ENCODE assay signal across 8 mouse cellular contexts in genomic region chr12:53042739-53043138, GRCm38 (mm10).
A peak's percentile ranks its signal among the peaks of the same experiment; 100 is the strongest.
DNase-seq lines count a peak whose midpoint lies in the region; ATAC-seq and TF ChIP-seq lines count a peak whose summit lies in the region.

No protein-coding gene starts in this region.

- no peaks in the 10 kb centered on the region for H3K36me3 ChIP-seq in hindbrain, embryonic 11.5 days (ENCODE audit: control insufficient read depth, insufficient read depth, low read length)
- H3K36me3 ChIP-seq in hindbrain, embryonic 13.5 days = no peaks in the 10 kb centered on the region
- no peaks in the 10 kb centered on the region for H3K36me3 ChIP-seq in kidney, postnatal 0 days (ENCODE audit: insufficient read depth, low read length)

- H3K4me2 ChIP-seq in hindbrain, embryonic 11.5 days (replicated peaks; ENCODE audit: low read depth, low read length) = no peak overlapping the region
- no peak overlapping the region for H3K4me2 ChIP-seq in hindbrain, embryonic 13.5 days
- H3K4me2 ChIP-seq in kidney, postnatal 0 days (ENCODE audit: low read length) = no peak overlapping the region

- peak; percentile 87 for TF ChIP-seq CTCF in kidney, postnatal 0 days (IDR thresholded peaks at IDR 0.05; ENCODE audit: low read depth)

- DNase-seq in hindbrain, embryonic 11.5 days (ENCODE audit: low spot score) = peak; percentile 81
- DNase-seq in right cerebral cortex, postnatal 4 days = peak; percentile 67
- DNase-seq in right cerebral cortex, postnatal 25 days = no peak
- DNase-seq in adrenal gland, postnatal 10 days = peak; percentile 73
- DNase-seq in kidney, postnatal 0 days (ENCODE audit: low spot score) = peak; percentile 85
- DNase-seq in thymus, postnatal 4 days = peak; percentile 64
- DNase-seq in natural killer cell, adult 2 months (ENCODE audit: low spot score in 2 of 2) = no peak

- H3K27me3 ChIP-seq in hindbrain, embryonic 11.5 days (ENCODE audit: control insufficient read depth, insufficient read depth, low read length) = no peaks in the 10 kb centered on the region
- no peaks in the 10 kb centered on the region for H3K27me3 ChIP-seq in hindbrain, embryonic 13.5 days
- no peaks in the 10 kb centered on the region for H3K27me3 ChIP-seq in kidney, postnatal 0 days (ENCODE audit: insufficient read depth, low read length)

- no peak overlapping the region for H3K4me3 ChIP-seq in hindbrain, embryonic 11.5 days (ENCODE audit: low read depth, low read length)
- H3K4me3 ChIP-seq in hindbrain, embryonic 13.5 days = no peak overlapping the region
- H3K4me3 ChIP-seq in kidney, postnatal 0 days (replicated peaks; ENCODE audit: low read depth, low read length) = no peak overlapping the region

- H3K27ac ChIP-seq in hindbrain, embryonic 11.5 days (ENCODE audit: low read depth, low read length) = no peak overlapping the region
- H3K27ac ChIP-seq in hindbrain, embryonic 13.5 days = no peak overlapping the region
- no peak overlapping the region for H3K27ac ChIP-seq in kidney, postnatal 0 days

- H3K9me3 ChIP-seq in hindbrain, embryonic 11.5 days (ENCODE audit: control insufficient read depth, low read length) = no peaks in the 10 kb centered on the region
- H3K9me3 ChIP-seq in hindbrain, embryonic 13.5 days = no peaks in the 10 kb centered on the region
- H3K9me3 ChIP-seq in kidney, postnatal 0 days (replicated peaks; ENCODE audit: low read length) = no peaks in the 10 kb centered on the region

- WGBS in hindbrain, embryonic 11.5 days = 20% methylated on average over 5 of the region's 5 CpGs
- WGBS in hindbrain, embryonic 13.5 days = 25% methylated on average over 5 of the region's 5 CpGs
- WGBS in kidney, postnatal 0 days = 23% methylated on average over 5 of the region's 5 CpGs

- no peak overlapping the region for H3K9ac ChIP-seq in hindbrain, embryonic 11.5 days (ENCODE audit: low read depth, low read length)
- H3K9ac ChIP-seq in hindbrain, embryonic 13.5 days = no peak overlapping the region
- H3K9ac ChIP-seq in kidney, postnatal 0 days (ENCODE audit: low read depth, low read length) = no peak overlapping the region

- no peak for ATAC-seq in hindbrain, embryonic 11.5 days (ENCODE audit: low FRiP score)
- ATAC-seq in hindbrain, embryonic 13.5 days (ENCODE audit: low FRiP score) = no peak
- no peak for ATAC-seq in kidney, postnatal 0 days (replicated peaks; ENCODE audit: low FRiP score, low read depth)

- H3K4me1 ChIP-seq in hindbrain, embryonic 11.5 days (replicated peaks; ENCODE audit: control insufficient read depth, insufficient read depth, low read length) = no peaks in the 10 kb centered on the region
- no peaks in the 10 kb centered on the region for H3K4me1 ChIP-seq in hindbrain, embryonic 13.5 days (replicated peaks)
- H3K4me1 ChIP-seq in kidney, postnatal 0 days (replicated peaks; ENCODE audit: insufficient read depth, low read length) = no peaks in the 10 kb centered on the region

Comparison
In these comparisons a context has a peak if more than half of its experiments do, and no peak if none do; other contexts are left out.
1. DNase-seq: peak in hindbrain, embryonic 11.5 days (single experiment), right cerebral cortex, postnatal 4 days (single experiment), adrenal gland, postnatal 10 days (single experiment), kidney, postnatal 0 days (single experiment) and thymus, postnatal 4 days (single experiment); none in right cerebral cortex, postnatal 25 days (single experiment) and natural killer cell, adult 2 months (0 of 2).